Mouse (Mus musculus): ENCODE measurements around the gene Cd82.

GRCm38 (mm10) chr2:93425810-93426209 is 37.1 kb downstream of the Cd82 start:
- TF ChIP-seq CEBPB (IDR thresholded peaks at IDR 0.05; ENCODE audit: insufficient read depth, poor library complexity, severe bottlenecking) (no peak), POLR2A (IDR thresholded peaks at IDR 0.05; ENCODE audit: insufficient read length, low read depth) (no peak), USF1 (IDR thresholded peaks at IDR 0.05; ENCODE audit: low read depth) (no peak), POLR2AphosphoS2 (IDR thresholded peaks at IDR 0.05; ENCODE audit: insufficient read length, low read depth) (no peak), TCF12 (IDR thresholded peaks at IDR 0.05; ENCODE audit: insufficient read depth, poor library complexity, severe bottlenecking) (no peak), MYOG (IDR thresholded peaks at IDR 0.05; ENCODE audit: control insufficient read depth in 1 of 3, insufficient read depth in 1 of 3, insufficient read length in 2 of 3, low read depth in 2 of 3) (no peak), E2F4 (IDR thresholded peaks at IDR 0.05; ENCODE audit: insufficient read depth) (no peak)

All from myocyte (in vitro differentiated cells).